Mouse (Mus musculus): ENCODE measurements at regions not wholly inside any gene's neighbourhood (a gene's known extent, or its start where the extent isn't known, plus 50 kb on each side); places are given as distances from the start of the nearest gene placed in this dataset.

DNA sequence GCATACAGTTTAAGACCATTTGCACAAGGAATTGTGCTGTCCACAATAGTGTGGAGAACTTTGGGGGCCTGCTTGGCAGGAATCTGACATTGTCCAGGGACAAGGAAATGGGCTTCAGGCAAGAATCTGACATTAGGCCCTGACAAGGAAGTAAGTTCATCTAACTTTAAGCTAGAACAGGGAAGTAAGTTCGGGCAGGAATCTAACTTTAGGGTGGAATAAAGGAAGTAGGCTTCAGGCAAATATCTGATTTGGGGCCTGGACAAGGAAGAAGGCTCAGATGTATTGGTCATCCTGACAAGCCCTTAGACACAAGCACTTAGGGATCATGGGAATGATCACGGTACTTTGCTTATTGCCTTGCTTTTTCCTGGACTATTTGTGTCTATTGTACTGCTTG lies 230.9 kb upstream of the Crim1 start:
- no peak for DNase-seq (ENCODE audit: low spot score in 2 of 2)
- no peak overlapping the region for H3K4me3 ChIP-seq
- H3K27ac ChIP-seq = no peak overlapping the region
- TF ChIP-seq CTCF (conservative IDR thresholded peaks at IDR 0.05) = no peak

Data from layer of hippocampus, adult 2 months (tissue).